Mouse (Mus musculus) brain, embryonic 14.5 days (tissue): ENCODE data around the gene 2510009E07Rik.

Experiments
- CTCF ChIP-seq: fragments of 200-500 bp; IDR thresholded peaks from 2 replicates; pipeline ENCODE4 v1.5.1; 2012; ENCODE audit warnings: inconsistent platforms, mild to moderate bottlenecking, moderate library complexity, borderline replicate concordance; ENCODE audit not compliant: insufficient read depth, insufficient read length; ENCODE audit errors: extremely low read depth
- POLR2A ChIP-seq: fragments of 200-500 bp; IDR thresholded peaks from 2 replicates; pipeline ENCODE4 v1.6.1; 2012; ENCODE audit warnings: mild to moderate bottlenecking, inconsistent platforms, borderline replicate concordance; ENCODE audit not compliant: poor library complexity, insufficient read depth, insufficient read length, severe bottlenecking; ENCODE audit errors: extremely low read depth

DNA sequence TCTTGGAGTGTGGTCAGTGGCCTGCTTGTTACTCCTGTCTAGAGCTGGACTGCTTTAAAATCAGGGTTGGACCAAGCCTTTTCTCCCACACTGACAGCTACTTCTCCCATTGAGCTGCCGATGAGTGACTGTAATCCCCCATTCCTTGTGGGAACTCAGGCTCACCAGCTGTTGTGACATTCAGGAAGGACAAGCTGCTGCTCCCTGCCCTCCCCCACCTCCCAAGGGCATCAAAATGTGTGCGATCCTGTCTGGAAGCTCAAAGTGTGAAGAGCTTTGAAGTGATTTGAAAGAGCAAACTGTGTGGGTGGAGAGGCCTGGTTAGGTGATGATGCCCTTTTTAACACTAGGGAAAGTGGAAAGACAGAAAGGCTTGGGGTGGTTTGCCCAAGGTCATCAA, 15.9 kb upstream of the 2510009E07Rik start:
- TF ChIP-seq POLR2A (no peak), CTCF (no peak)
